Mouse (Mus musculus): ENCODE data around the gene Cdyl. TPM values are rescaled to one million over a fixed set of nuclear protein-coding genes. Genes with fewer than 3 reads are reported as not detected.

The Cdyl gene
- polyA plus RNA-seq, 1 experiment = 3.8 TPM

DNA sequence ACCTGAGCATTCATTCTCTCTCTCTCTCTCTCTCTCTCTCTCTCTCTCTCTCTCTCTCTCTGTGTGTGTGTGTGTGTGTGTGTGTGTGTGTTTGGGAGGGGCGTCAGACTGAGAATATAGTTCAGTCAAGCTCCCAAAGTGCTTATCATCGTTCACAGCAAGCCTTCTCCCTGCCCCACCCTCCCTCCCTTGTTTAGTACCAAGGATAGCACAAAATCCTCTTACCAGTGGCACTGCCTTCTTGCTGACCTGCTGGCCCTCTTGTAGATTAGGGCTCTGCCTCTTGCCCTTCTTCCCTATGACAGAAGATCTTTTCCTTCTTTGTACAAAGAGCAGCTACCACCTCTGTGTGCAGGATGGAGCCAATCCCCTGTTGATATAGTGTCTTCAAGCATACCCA lies 136.3 kb downstream of the Cdyl start:
- H3K27ac ChIP-seq (ENCODE audit: insufficient read depth, low read depth, low read length) = no peak overlapping the region
- no peak overlapping the region for H3K4me3 ChIP-seq (ENCODE audit: low read depth, low read length)
- no peaks in the 10 kb centered on the region for H3K36me3 ChIP-seq (ENCODE audit: control insufficient read depth, insufficient read depth, low read length)
- no peak for TF ChIP-seq CTCF (IDR thresholded peaks at IDR 0.05; ENCODE audit: extremely low read depth, insufficient read length, insufficient replicate concordance, low read depth, low read length)
- TF ChIP-seq POLR2A (IDR thresholded peaks at IDR 0.05; ENCODE audit: low read depth, low read length) = no peak
- 13% methylated on average over 2 of the region's 2 CpGs for WGBS
- no peaks in the 10 kb centered on the region; the same call in none of the 2 replicates for H3K4me1 ChIP-seq (ENCODE audit: control insufficient read depth, insufficient read depth, insufficient read length, low read length)
- H3K27me3 ChIP-seq (ENCODE audit: control insufficient read depth, insufficient read depth, low read length) = no peaks in the 10 kb centered on the region

DNA sequence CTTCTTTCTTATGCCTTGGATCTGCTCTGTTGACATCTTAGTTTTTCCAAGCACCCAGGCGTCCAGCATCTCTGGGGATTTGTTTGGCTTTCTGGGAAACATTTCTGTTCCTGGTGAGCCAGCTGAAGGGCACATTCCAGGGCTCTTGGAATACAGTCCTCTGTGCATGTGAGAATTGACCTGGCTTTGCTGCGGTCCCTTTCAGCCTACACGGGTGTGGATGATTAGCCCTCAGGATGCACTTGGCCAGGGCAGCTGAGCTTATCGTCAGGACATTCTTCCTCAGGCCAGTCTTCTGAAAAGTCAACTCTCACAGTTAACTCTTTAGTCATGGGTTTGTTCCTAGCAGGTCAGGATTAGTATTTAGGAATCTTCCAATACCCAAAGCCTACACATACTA lies 136.7 kb downstream of the Cdyl start:
- H3K27me3 ChIP-seq (ENCODE audit: control insufficient read depth, insufficient read depth, low read length) = no peaks in the 10 kb centered on the region
- 65% methylated on average over 4 of the region's 4 CpGs for WGBS
- H3K4me3 ChIP-seq (ENCODE audit: low read depth, low read length) = no peak overlapping the region
- H3K27ac ChIP-seq (ENCODE audit: insufficient read depth, low read depth, low read length) = no peak overlapping the region
- TF ChIP-seq POLR2A (IDR thresholded peaks at IDR 0.05; ENCODE audit: low read depth, low read length) (no peak), CTCF (IDR thresholded peaks at IDR 0.05; ENCODE audit: extremely low read depth, insufficient read length, insufficient replicate concordance, low read depth, low read length) (no peak)
- H3K4me1 ChIP-seq (ENCODE audit: control insufficient read depth, insufficient read depth, insufficient read length, low read length) = no peaks in the 10 kb centered on the region; the same call in none of the 2 replicates
- no peaks in the 10 kb centered on the region for H3K36me3 ChIP-seq (ENCODE audit: control insufficient read depth, insufficient read depth, low read length)

DNA sequence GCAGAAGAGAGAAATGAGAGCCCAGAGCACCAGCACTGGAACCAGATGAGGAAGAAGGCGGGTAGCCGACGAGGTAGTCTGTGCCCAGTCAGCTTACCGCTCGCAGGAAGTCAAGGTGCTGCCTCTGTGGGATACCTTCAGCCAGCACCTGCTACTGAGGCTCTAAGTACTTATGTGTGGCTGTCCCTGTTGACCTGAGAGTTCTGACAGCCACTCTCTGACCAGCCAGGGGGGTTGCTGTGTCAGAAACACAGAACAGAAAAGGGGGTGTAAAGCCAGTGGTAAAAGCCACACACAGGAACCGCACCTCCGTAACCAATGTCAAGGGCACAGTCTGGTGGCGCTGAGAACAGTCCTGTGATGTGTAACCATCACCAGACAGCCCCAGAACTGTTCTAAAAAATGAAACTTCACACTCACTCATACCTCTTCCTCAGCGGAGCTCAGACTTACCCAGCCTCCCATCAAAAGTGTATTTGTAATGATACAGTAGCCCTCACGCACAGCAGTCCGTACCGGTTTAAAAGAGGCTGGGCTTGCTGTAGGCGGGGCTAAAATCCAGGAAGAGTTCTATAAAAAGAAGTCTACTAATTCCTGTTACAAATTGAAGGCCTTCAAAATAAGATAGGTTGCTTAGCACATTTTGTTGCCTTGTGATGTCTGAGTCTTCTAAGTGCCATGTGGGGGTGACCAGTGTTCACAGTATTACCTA lies 138.3 kb downstream of the Cdyl start:
- WGBS = 85% methylated on average over 13 of the region's 13 CpGs
- Histone ChIP-seq H3K4me3 (ENCODE audit: low read depth, low read length) (no peak overlapping the region), H3K27me3 (ENCODE audit: control insufficient read depth, insufficient read depth, low read length) (no peaks in the 10 kb centered on the region), H3K36me3 (ENCODE audit: control insufficient read depth, insufficient read depth, low read length) (no peaks in the 10 kb centered on the region), H3K4me1 (ENCODE audit: control insufficient read depth, insufficient read depth, insufficient read length, low read length) (no peaks in the 10 kb centered on the region; the same call in none of the 2 replicates), H3K27ac (ENCODE audit: insufficient read depth, low read depth, low read length) (no peak overlapping the region)
- TF ChIP-seq CTCF (IDR thresholded peaks at IDR 0.05; ENCODE audit: extremely low read depth, insufficient read length, insufficient replicate concordance, low read depth, low read length) = no peak

DNA sequence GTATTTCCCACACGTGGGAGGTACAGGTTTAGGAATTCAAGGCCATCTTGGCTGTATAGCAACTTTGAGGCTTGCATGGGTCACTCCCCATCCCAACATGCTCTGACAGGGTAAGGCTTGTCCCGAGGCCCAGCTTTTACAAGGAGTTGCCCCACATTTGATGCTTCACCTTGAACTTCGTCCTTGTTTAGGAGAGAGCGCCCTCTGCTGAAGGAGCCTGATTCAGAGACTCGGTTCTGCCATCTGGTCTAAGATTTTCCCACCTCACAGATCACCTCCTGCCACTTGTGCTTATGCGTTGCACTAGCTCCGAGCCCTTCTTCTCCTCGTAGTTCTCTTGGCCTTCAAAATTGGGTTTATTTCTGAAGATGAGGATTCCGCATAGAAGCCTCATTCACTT lies 139.0 kb downstream of the Cdyl start:
- 80% methylated on average over 9 of the region's 9 CpGs for WGBS
- TF ChIP-seq POLR2A (IDR thresholded peaks at IDR 0.05; ENCODE audit: low read depth, low read length) = no peak
- TF ChIP-seq CTCF (IDR thresholded peaks at IDR 0.05; ENCODE audit: extremely low read depth, insufficient read length, insufficient replicate concordance, low read depth, low read length) = peak; percentile 32; the same call in 1 of the 2 replicates
- Histone ChIP-seq H3K4me1 (ENCODE audit: control insufficient read depth, insufficient read depth, insufficient read length, low read length) (no peaks in the 10 kb centered on the region; the same call in none of the 2 replicates), H3K27me3 (ENCODE audit: control insufficient read depth, insufficient read depth, low read length) (no peaks in the 10 kb centered on the region), H3K27ac (ENCODE audit: insufficient read depth, low read depth, low read length) (no peak overlapping the region), H3K36me3 (ENCODE audit: control insufficient read depth, insufficient read depth, low read length) (no peaks in the 10 kb centered on the region), H3K4me3 (ENCODE audit: low read depth, low read length) (no peak overlapping the region)

DNA sequence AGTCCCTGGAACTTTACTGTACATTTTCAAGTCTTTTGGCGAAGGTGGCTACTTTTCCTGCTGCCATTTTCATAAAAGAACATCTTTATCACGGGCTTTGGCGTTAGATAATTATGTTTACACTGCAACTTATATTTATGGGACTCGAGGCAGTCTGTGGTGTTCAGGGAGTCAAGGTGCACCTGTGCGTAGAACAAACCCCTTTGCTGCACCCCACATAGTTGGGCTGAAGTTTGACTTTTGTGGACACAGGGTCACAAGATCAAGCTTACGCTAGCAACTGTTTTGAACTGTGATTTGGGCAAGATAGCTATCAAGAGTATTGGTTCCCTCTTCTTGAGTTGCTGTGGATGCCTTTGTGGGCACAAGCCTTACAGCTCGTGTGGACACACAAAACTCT lies 140.6 kb downstream of the Cdyl start:
- TF ChIP-seq CTCF (IDR thresholded peaks at IDR 0.05; ENCODE audit: extremely low read depth, insufficient read length, insufficient replicate concordance, low read depth, low read length) (no peak), POLR2A (IDR thresholded peaks at IDR 0.05; ENCODE audit: low read depth, low read length) (no peak)
- H3K27ac ChIP-seq (ENCODE audit: insufficient read depth, low read depth, low read length) = no peak overlapping the region
- no peak overlapping the region for H3K4me3 ChIP-seq (ENCODE audit: low read depth, low read length)
- no peaks in the 10 kb centered on the region; the same call in 1 of the 2 replicates for H3K4me1 ChIP-seq (ENCODE audit: control insufficient read depth, insufficient read depth, insufficient read length, low read length)
- WGBS = 30% methylated on average over 7 of the region's 7 CpGs
- H3K36me3 ChIP-seq (ENCODE audit: control insufficient read depth, insufficient read depth, low read length) = no peaks in the 10 kb centered on the region
- H3K27me3 ChIP-seq (ENCODE audit: control insufficient read depth, insufficient read depth, low read length) = no peaks in the 10 kb centered on the region

DNA sequence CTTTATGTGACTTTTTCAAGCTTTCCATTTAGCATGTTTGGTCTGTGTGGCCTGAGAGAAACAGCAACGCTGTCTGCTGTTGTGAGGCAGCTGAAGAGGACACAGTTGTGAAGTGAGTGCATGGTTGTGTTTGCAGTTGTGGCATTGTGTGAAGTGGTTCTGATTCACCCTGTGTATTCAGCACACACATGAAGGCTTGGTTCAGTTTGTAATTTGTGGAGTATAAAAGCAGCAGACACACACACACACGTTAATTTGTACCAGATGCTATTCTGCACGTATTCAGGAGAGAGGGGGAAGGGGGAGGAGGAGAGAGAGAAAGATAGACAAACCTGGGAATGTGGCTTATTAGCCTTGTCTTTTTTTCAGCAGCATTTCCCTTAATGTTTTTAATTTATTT lies 146.1 kb downstream of the Cdyl start:
- H3K4me3 ChIP-seq (ENCODE audit: low read depth, low read length) = no peak overlapping the region
- no peaks in the 10 kb centered on the region for H3K27me3 ChIP-seq (ENCODE audit: control insufficient read depth, insufficient read depth, low read length)
- TF ChIP-seq CTCF (IDR thresholded peaks at IDR 0.05; ENCODE audit: extremely low read depth, insufficient read length, insufficient replicate concordance, low read depth, low read length) = no peak
- H3K36me3 ChIP-seq (ENCODE audit: control insufficient read depth, insufficient read depth, low read length) = no peaks in the 10 kb centered on the region
- 80% methylated on average over 3 of the region's 3 CpGs for WGBS
- H3K27ac ChIP-seq (ENCODE audit: insufficient read depth, low read depth, low read length) = no peak overlapping the region
- no peaks in the 10 kb centered on the region for H3K4me1 ChIP-seq (ENCODE audit: control insufficient read depth, insufficient read depth, insufficient read length, low read length)

DNA sequence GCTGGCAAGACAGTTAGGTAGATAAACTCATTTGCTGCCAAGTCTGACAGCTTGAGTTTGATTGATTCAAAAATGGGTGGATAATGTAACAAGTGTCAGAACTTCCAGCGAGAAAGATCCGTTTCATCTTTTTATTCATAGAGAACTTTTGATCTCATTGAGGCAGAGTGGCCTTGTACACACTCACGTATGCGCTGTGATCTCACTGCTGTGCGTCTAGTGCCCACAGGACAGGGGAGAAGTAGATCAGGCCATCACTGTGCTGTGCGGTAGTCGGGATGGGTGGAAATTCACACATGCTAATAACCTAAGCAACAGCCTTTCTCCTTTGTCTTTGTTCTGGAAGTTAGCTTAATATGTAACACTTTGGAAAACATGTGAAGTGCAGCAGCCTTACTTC lies 146.5 kb downstream of the Cdyl start:
- Histone ChIP-seq H3K36me3 (ENCODE audit: control insufficient read depth, insufficient read depth, low read length) (no peaks in the 10 kb centered on the region), H3K27me3 (ENCODE audit: control insufficient read depth, insufficient read depth, low read length) (no peaks in the 10 kb centered on the region), H3K4me1 (ENCODE audit: control insufficient read depth, insufficient read depth, insufficient read length, low read length) (no peaks in the 10 kb centered on the region), H3K4me3 (ENCODE audit: low read depth, low read length) (no peak overlapping the region), H3K27ac (ENCODE audit: insufficient read depth, low read depth, low read length) (no peak overlapping the region)
- 92% methylated on average over 7 of the region's 7 CpGs for WGBS
- TF ChIP-seq POLR2A (IDR thresholded peaks at IDR 0.05; ENCODE audit: low read depth, low read length) (no peak), CTCF (IDR thresholded peaks at IDR 0.05; ENCODE audit: extremely low read depth, insufficient read length, insufficient replicate concordance, low read depth, low read length) (no peak)
